Mouse (Mus musculus) kidney, postnatal 10 days (tissue): Measurements from ENCODE around the gene Ufm1.

Experiments
- DNase-seq: peaks from one replicate; pipeline ENCODE4 v3.0.0; 2021; ENCODE audit warnings: mixed read lengths

The Ufm1 gene

DNA sequence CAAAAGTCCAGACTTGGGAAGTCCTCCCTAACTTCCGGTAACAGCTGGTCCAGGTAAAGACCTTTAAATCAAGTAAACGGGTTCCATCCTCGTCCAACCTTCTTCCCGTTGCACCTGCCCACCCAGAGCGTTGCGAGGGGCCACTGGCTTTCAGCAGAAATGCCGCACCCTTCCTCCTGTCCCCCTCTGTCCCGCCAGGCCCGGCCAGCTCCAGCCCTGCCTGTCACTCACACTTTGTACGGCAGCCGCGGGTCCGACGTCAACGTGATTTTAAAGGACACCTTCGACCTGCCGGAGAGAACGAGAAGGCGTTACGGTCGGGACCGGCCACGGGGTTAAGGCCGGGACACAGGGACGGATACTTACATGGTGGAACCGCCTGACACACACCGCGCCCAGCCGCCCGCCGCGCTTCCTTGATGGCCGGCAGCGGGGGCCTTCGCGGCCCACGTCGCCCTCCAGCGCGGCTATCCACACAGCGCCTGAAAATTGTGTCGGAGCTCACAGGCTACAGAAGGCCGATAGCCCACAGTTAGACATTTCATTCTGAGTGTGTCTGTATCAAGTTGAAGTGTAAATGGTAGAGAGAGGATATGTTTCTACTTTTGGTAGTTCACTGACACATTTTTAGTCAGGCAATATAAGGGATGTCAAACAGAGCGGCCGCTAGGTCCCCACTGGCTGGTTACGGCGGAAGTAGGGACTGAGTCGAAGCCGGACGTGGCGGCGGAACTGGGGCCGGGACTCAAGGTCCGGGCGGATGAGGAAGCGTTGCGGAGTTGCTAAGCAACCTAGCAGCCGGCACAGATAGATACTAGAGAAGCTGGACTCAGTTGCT, at the start of gene Ufm1:
Gene Ufm1, minus strand, starts transcription at position 448 of the 838 bp plus-strand sequence.
- peak; percentile 97 for DNase-seq

DNA sequence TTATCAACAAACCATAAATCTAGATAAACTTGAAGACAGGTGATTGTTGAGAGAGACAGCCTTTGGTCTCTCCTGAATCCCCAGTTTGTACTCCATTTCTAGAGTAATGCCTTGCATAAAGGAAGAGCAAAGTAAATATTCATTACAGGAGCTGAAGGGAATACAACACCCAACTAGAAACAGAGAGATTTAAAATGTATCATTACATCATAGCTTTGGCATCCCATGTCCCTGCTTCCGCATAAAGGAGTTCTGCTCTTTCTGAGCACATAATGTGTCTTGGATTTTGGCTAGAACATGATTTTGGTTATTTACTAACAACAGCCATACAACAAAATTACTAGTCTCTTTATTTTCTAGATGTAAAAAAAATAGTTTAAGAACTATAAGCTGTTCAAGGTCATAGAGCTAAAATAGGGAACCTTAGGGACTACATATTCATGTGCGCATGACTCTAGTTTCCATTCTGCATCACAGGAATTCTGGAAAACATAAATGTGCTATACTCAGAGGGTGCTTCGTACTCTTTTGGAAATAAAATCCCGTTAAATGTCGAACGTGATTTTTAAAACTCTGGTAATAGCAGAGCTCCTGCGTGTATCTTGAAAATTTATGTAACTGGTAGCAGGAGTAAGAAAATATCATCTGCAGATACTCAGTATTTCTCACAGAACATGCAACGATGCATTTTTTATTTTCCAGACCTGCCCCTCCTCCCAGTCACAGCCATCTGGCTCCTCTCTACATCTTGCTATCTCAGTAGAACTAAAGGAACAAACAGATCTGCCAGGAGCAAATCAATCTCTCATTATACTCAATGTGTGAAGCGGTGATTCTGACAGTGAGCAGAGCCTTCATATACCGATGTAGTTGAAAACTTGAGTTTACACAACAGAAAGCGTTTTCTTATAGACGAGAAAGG, 27.2 kb upstream of the Ufm1 start:
- DNase-seq = no peak

- DNase-seq = no peak
Observed at GRCm38 (mm10) chr3:53871596-53871995, 8.0 kb upstream of the Ufm1 start.

DNA sequence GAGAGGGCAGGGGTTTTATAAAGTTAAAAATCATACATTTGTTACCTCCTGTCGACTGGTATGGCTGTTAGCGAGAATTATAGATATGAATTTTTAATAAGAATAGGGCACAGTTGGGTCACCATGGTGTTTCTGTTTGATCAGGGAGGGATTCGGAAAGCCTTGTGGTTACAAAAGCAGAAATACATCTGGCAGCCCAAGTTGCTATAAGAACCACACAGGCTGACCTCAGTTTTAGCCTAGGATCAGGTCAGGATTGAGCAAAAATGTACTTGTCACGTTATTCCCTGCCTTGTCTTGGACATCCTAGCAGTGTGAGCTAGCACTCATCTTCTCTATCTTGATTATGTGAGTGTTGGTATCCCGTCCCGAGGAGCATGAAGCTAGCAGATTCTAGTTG, 6.9 kb upstream of the Ufm1 start:
- DNase-seq = no peak

- DNase-seq = no peak
Observed at GRCm38 (mm10) chr3:53869263-53869662, 5.6 kb upstream of the Ufm1 start.

GRCm38 (mm10) chr3:53868212-53868611, 4.6 kb upstream of the Ufm1 start:
- no peak for DNase-seq

DNA sequence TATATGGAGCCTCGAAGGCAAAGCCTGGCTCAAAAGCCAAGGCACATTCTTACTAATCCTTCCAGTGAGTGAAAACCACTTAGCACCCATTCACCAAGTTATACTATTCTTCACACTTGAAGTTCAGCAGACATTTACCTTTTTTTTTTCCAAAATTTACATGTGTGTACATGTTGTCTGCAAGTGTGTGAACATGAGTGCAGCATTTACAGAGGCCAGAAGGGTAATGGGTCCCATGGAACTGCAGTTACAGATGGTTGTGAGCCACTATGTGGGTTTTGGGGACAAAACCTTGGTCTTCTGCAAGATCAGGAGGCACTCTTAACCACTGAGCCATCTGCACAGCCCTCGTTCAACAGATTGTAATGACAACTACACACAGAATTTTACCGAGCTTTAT, 8.8 kb downstream of the Ufm1 start:
- DNase-seq = no peak

GRCm38 (mm10) chr3:53854261-53854660, 9.4 kb downstream of the Ufm1 start:
- no peak for DNase-seq

DNA sequence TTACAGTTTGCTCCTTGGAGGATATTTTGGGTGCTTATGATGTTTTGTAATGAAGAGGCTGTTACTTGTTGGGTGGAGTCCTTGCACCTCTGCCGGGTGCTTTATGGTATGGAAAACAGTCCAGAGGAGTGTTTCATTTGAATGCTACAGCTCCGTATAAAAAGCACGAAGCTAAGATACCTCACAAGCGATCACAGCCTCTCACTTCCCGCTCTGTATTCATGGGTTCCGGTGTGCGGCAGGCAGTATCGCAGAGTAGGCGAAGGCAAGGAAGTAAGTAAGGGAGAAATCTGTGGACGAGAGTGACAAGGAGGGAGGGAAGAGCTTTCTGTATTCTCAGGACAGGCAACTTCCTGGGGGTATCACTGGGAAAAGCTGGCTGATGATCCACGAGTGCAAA, 15.4 kb downstream of the Ufm1 start:
- no peak for DNase-seq

DNA sequence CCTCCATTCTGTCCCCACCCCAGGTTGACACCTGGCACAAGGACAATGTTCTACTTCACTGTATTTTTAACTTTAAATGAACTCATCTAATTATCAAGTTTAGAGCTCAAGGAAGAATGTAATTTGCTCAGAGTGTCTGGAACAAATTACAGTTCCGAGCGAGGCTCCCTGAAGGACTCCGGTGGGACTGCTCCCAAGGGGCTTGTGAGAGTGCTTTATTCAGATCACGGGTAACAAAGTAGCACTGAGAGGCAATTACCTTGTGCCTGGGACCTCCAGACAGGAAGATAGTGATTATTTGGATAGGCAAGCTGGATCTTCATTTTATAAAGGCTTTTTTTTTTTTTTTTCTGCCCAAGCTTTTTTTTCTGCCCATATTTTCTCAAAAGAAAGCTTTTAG, 15.9 kb downstream of the Ufm1 start:
- no peak for DNase-seq

DNA sequence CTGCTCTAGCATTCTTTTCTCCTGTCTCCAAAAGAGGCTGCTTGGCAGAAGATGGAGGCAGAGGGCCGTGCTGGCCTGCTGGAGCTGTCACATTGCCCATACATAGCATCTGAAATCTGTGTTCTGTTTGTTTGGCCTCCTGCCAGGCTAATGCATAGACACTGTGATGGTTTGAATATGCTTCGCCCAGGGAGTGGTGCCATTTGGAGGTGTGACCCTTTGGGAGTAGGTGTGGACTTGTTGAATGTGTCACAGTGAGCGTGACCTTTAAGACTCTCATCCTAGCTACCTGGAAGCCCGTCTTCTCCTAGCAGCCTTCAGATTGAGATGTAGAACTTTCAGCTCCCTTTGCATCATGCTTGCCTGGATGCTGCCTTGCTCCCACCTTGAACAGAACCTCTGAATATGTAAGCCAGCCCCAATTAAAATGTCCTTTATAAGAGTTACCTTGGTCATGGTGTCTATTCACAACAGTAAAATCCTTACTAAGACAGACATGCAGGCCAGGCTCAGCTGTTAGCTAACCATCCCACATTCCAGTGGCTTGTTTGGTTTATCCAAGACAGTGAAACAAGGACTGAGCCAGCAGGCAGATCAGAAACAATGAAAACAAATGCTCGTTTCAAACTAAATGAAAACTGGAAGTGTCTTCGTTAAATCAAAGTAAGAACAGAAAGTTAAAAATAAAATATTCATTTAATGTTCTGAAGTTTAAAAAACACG, 17.3 kb downstream of the Ufm1 start:
- no peak for DNase-seq

DNA sequence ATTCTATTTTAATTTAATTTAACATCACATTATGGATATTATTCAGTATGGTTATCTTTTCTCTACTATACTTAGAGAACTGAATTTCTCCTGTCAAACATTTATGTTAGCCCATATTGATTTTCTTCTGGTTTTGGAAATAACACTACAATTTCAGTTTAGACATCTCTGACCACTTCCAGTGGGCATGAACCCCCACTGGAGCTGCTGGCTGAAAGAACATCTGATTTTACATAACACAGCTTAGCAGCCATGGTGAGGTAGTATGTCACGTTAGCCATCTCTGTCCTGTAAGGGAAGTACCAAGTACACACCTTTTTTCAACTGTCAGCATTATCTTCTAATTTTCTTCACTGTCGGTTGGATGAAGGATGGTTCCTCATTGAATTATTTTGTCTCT, 18.8 kb downstream of the Ufm1 start, which contains the start of gene Gm10985:
Gene Gm10985, plus strand, starts transcription at position 301 of the 400 bp plus-strand sequence.
- DNase-seq = no peak

- DNase-seq = no peak
Observed at GRCm38 (mm10) chr3:53834238-53834637, 29.4 kb downstream of the Ufm1 start.

DNA sequence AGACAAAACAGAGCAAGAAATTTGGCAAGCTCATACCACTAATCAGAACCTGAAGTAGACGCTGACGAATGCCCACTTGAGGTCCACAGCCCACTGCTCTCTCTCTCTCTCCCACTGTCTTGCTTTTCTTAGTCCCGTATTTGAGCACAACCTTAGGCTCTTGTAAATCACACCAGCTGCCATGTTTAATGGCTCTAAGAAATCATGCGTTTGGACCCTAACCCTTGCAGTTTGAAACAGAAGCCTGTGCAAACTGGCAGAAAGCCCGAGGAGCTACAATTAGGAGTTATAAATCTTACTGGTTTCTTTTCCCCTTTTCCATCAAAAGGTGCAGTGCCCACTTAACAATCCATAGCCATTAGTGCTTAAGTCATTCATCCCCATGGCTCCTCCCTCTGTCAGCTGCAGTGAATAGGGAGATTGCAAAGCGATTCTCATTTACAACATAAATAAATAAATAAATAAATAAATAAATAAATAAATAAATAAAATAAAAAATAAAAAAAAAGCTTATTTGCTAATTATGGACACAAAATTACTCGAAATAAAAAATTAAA, 50.1 kb downstream of the Ufm1 start:
- peak; percentile 6 for DNase-seq
